Mouse (Mus musculus): ENCODE measurements around the gene Nmt2. TPM values are rescaled to one million over a fixed set of nuclear protein-coding genes. Genes with fewer than 3 reads are reported as not detected.

Nmt2 gene
- polyA plus RNA-seq (2012; rRNA removed): 32.8 and 44.0 TPM in 2 replicates

- TF ChIP-seq CTCF (IDR thresholded peaks at IDR 0.05; ENCODE audit: borderline replicate concordance, extremely low read depth, insufficient read depth, insufficient read length): no peak
- TF ChIP-seq POLR2A (IDR thresholded peaks at IDR 0.05; ENCODE audit: borderline replicate concordance, extremely low read depth, insufficient read depth, insufficient read length, poor library complexity, severe bottlenecking): peak; percentile 95
- peak; percentile 100 for DNase-seq (ENCODE audit: low read depth)
These were observed at the start of gene Nmt2 for GRCm38 (mm10) chr2:3283602-3284472. Gene Nmt2 (plus strand): TSS chr2:3284212.

- TF ChIP-seq POLR2A (IDR thresholded peaks at IDR 0.05; ENCODE audit: borderline replicate concordance, extremely low read depth, insufficient read depth, insufficient read length, poor library complexity, severe bottlenecking): no peak
- no peak for DNase-seq (ENCODE audit: low read depth)
These were observed 44.8 kb upstream of the Nmt2 start for GRCm38 (mm10) chr2:3239255-3239654.

GRCm38 (mm10) chr2:3244251-3244650 lies 39.8 kb upstream of the Nmt2 start:
- DNase-seq (ENCODE audit: low read depth): no peak
- no peak for TF ChIP-seq POLR2A (IDR thresholded peaks at IDR 0.05; ENCODE audit: borderline replicate concordance, extremely low read depth, insufficient read depth, insufficient read length, poor library complexity, severe bottlenecking)
- no peak for TF ChIP-seq CTCF (IDR thresholded peaks at IDR 0.05; ENCODE audit: borderline replicate concordance, extremely low read depth, insufficient read depth, insufficient read length)

- TF ChIP-seq POLR2A (IDR thresholded peaks at IDR 0.05; ENCODE audit: borderline replicate concordance, extremely low read depth, insufficient read depth, insufficient read length, poor library complexity, severe bottlenecking): no peak
- no peak for DNase-seq (ENCODE audit: low read depth)
These were observed 32.7 kb upstream of the Nmt2 start for GRCm38 (mm10) chr2:3251309-3251708.

- no peak for DNase-seq (ENCODE audit: low read depth)
- TF ChIP-seq CTCF (IDR thresholded peaks at IDR 0.05; ENCODE audit: borderline replicate concordance, extremely low read depth, insufficient read depth, insufficient read length): no peak
- TF ChIP-seq POLR2A (IDR thresholded peaks at IDR 0.05; ENCODE audit: borderline replicate concordance, extremely low read depth, insufficient read depth, insufficient read length, poor library complexity, severe bottlenecking): no peak
These were observed 17.5 kb upstream of the Nmt2 start for GRCm38 (mm10) chr2:3266466-3266865.

DNA sequence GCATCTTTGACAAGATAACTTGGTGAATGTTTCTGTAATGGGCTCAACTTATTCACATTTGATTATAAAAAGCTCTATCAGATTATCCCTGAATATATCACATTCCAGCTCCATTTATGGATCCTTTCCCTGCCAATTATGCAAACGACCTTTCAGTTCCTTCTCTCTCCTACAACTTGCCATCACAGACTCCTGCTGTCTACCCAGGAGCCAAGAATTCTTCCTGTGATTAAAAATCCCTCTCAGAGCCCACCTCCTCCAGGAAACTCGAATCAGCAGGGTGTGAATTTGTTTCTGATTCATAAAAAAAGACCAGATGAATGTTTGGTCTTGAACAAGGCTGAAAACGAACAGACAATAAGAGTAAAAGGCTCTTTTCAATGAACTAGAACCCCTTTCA lies 16.1 kb upstream of the Nmt2 start:
- TF ChIP-seq POLR2A (IDR thresholded peaks at IDR 0.05; ENCODE audit: borderline replicate concordance, extremely low read depth, insufficient read depth, insufficient read length, poor library complexity, severe bottlenecking) (no peak), CTCF (IDR thresholded peaks at IDR 0.05; ENCODE audit: borderline replicate concordance, extremely low read depth, insufficient read depth, insufficient read length) (no peak)
- peak; percentile 16 for DNase-seq (ENCODE audit: low read depth)

DNA sequence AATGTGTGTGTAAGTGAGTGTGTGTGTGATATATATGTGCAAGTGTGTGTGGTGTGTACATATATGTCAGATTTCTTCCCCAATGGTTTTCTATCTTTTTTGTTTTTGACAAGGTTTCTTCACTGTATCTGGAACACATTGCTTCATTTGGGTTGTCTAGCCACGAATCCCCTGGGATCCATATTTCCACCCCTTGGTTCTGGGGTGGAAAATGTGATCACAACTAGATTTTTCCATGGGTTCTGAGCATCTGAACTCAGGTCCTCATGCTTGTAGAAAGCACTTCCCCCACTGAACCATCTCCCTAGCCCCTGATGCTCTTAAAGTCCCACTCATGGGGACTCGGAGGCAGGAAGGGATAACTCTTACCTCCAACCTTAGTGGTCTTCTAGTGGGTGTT lies 10.7 kb upstream of the Nmt2 start:
- no peak for DNase-seq (ENCODE audit: low read depth)

DNA sequence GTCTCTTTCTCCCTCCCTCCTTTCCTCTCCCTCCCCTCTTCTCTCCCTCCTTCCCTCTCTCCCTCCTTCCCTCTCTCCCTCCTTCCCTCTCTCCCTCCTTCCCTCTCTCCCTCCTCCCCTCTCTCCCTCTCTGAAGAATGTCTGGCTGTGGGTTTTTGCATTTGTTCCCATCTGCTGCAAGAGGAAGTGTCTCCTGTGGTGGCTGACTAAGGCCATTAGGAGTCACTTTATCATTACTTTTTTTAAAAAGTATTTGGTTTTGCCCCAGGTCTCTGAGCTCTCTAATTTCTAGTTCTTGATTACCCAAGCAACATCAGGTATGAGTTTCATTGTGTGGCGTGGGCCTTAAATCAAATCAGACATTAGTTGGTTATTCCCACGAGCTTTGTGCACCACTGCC lies 7.9 kb upstream of the Nmt2 start:
- DNase-seq (ENCODE audit: low read depth): no peak
- no peak for TF ChIP-seq CTCF (IDR thresholded peaks at IDR 0.05; ENCODE audit: borderline replicate concordance, extremely low read depth, insufficient read depth, insufficient read length)
- no peak for TF ChIP-seq POLR2A (IDR thresholded peaks at IDR 0.05; ENCODE audit: borderline replicate concordance, extremely low read depth, insufficient read depth, insufficient read length, poor library complexity, severe bottlenecking)

More for the DNA sequence above, 10.7 kb upstream of the Nmt2 start:
- no peak for TF ChIP-seq CTCF (IDR thresholded peaks at IDR 0.05; ENCODE audit: borderline replicate concordance, extremely low read depth, insufficient read depth, insufficient read length)
- no peak for TF ChIP-seq POLR2A (IDR thresholded peaks at IDR 0.05; ENCODE audit: borderline replicate concordance, extremely low read depth, insufficient read depth, insufficient read length, poor library complexity, severe bottlenecking)

DNA sequence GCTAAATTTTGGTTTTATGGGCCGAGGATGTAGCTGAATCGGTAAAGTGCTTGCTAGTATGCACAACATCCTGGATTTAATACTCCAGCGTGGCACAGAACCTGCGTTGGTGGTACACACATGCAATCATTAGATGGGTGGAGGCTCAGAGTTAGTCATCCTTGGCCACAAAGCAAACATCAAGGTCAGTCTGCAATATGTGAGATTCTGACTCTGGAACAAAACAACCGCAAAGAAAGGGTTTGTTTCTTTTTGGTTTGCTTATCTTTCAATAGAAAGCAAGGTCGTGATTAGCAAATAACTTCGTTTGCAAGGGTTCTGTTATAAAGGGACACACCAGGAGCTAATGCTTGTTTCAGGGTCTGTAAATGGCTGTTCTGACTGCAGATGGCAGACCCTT lies 6.5 kb upstream of the Nmt2 start:
- TF ChIP-seq POLR2A (IDR thresholded peaks at IDR 0.05; ENCODE audit: borderline replicate concordance, extremely low read depth, insufficient read depth, insufficient read length, poor library complexity, severe bottlenecking) (no peak), CTCF (IDR thresholded peaks at IDR 0.05; ENCODE audit: borderline replicate concordance, extremely low read depth, insufficient read depth, insufficient read length) (no peak)
- no peak for DNase-seq (ENCODE audit: low read depth)

DNA sequence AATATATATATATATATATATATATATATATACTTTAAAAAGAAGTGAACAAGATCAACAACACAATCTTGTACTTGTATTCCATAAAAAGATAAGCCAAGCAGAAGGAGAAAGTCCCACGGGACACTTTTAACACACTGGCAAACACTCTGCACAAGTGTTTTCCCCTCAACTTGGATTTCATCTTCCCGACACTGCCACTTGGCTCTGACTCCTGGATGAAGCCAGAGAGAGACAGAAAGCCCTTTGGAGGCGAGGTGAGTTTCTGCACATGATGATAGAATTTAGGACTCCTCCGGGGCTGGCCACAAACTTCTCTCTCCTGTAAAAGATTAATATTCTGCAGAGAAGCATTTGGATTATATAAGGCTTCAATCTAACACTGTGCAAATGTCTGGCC lies 2.7 kb upstream of the Nmt2 start:
- no peak for DNase-seq (ENCODE audit: low read depth)
- TF ChIP-seq POLR2A (IDR thresholded peaks at IDR 0.05; ENCODE audit: borderline replicate concordance, extremely low read depth, insufficient read depth, insufficient read length, poor library complexity, severe bottlenecking): no peak
- TF ChIP-seq CTCF (IDR thresholded peaks at IDR 0.05; ENCODE audit: borderline replicate concordance, extremely low read depth, insufficient read depth, insufficient read length): no peak

- TF ChIP-seq CTCF (IDR thresholded peaks at IDR 0.05; ENCODE audit: borderline replicate concordance, extremely low read depth, insufficient read depth, insufficient read length): no peak
- TF ChIP-seq POLR2A (IDR thresholded peaks at IDR 0.05; ENCODE audit: borderline replicate concordance, extremely low read depth, insufficient read depth, insufficient read length, poor library complexity, severe bottlenecking): no peak
- no peak for DNase-seq (ENCODE audit: low read depth)
These were observed 978 bp upstream of the Nmt2 start for GRCm38 (mm10) chr2:3282866-3283601.
